Mouse (Mus musculus) midbrain, embryonic 11.5 days (tissue): ENCODE measurements around the gene Slc19a2. TPM values are rescaled to one million over a fixed set of nuclear protein-coding genes. Genes with fewer than 3 reads are reported as not detected.

Experiments
- ATAC-seq: fragments of 200-750 bp; cut with Nextera tagmentation; 2 replicates; pipeline ENCODE4 v1.8.0; 2017; ENCODE audit warnings: moderate TSS enrichment, moderate library complexity; ENCODE audit not compliant: low FRiP score
- DNase-seq: peaks from one replicate; pipeline ENCODE4 v3.0.0; 2015; ENCODE audit warnings: low spot score; ENCODE audit errors: missing footprints
- H3K27ac ChIP-seq: fragments of 300-500 bp; sonication (generic); 2 replicates; pipeline ENCODE4 v1.5.1; 2014; ENCODE audit warnings: low read depth, low read length
- H3K27me3 ChIP-seq: fragments of 300-500 bp; sonication (generic); 2 replicates; pipeline ENCODE4 v1.6.1; 2014; ENCODE audit warnings: mild to moderate bottlenecking, low read length, moderate library complexity, mixed read lengths; ENCODE audit not compliant: control insufficient read depth, insufficient read depth
- H3K36me3 ChIP-seq: fragments of 300-500 bp; sonication (generic); 2 replicates; pipeline ENCODE4 v1.6.1; 2014; ENCODE audit warnings: mild to moderate bottlenecking, low read length, moderate library complexity, mixed read lengths; ENCODE audit not compliant: control insufficient read depth, insufficient read depth
- H3K4me1 ChIP-seq: fragments of 300-500 bp; sonication (generic); 2 replicates; pipeline ENCODE4 v1.6.1; 2014; ENCODE audit warnings: low read length; ENCODE audit not compliant: control insufficient read depth, insufficient read depth
- H3K4me2 ChIP-seq: fragments of 300-500 bp; sonication (generic); 2 replicates; pipeline ENCODE4 v1.6.1; 2014; ENCODE audit warnings: mild to moderate bottlenecking, moderate library complexity
- H3K4me3 ChIP-seq: fragments of 300-500 bp; sonication (generic); 2 replicates; pipeline ENCODE4 v1.5.1; 2014; ENCODE audit warnings: low read depth, low read length
- H3K9ac ChIP-seq: fragments of 300-500 bp; sonication (generic); 2 replicates; pipeline ENCODE4 v1.6.1; 2014; ENCODE audit warnings: low read length
- H3K9me3 ChIP-seq: fragments of 300-500 bp; sonication (generic); 2 replicates; pipeline ENCODE4 v1.6.1; 2016; ENCODE audit warnings: low read length; ENCODE audit not compliant: control insufficient read depth
- WGBS: fragments of 180-500 bp; shearing (Covaris S2); extraction: QIAGEN DNeasy Blood & Tissue Kit; methylation state at CpG from one replicate; pipeline ENCODE4 v1.1.7; 2014; 5-methylcytosine and 5-hydroxymethylcytosine counted together
- polyA plus RNA-seq: library from polyadenylated mRNA; unstranded; fragments of >200 nt; fragmentation: Nextera tagmentation; extraction: Ambion mirVana; gene quantifications from 2 replicates; pipeline ENCODE4 v1.2.1, GENCODE M21; 2014

Slc19a2 gene
- 11.1 and 14.1 TPM in 2 replicates for polyA plus RNA-seq

GRCm38 (mm10) chr1:164248465-164249331 lies at the start of gene Slc19a2:
Gene Slc19a2 (plus strand): TSS chr1:164249046.
- H3K4me1 ChIP-seq = peaks cover 12% of the 10 kb centered on the region
- DNase-seq (peak; percentile 99), ATAC-seq (peak; percentile 98)
- peaks cover 2% of the 10 kb centered on the region; the same call in 1 of the 2 replicates for H3K27me3 ChIP-seq
- H3K36me3 ChIP-seq = no peaks in the 10 kb centered on the region
- H3K9ac ChIP-seq = peak within 1 kb of the TSS; percentile 69
- peak within 1 kb of the TSS; percentile 80 for H3K4me2 ChIP-seq
- WGBS = under 1% methylated on average over 78 of the region's 79 CpGs
- no peaks in the 10 kb centered on the region for H3K9me3 ChIP-seq
- peak within 1 kb of the TSS; percentile 63 for H3K4me3 ChIP-seq
- peak within 1 kb of the TSS; percentile 25 for H3K27ac ChIP-seq

GRCm38 (mm10) chr1:164199551-164199950 lies 49.3 kb upstream of the Slc19a2 start:
- Histone ChIP-seq H3K9me3 (no peaks in the 10 kb centered on the region), H3K27ac (no peak overlapping the region), H3K36me3 (no peaks in the 10 kb centered on the region), H3K27me3 (no peaks in the 10 kb centered on the region), H3K4me2 (no peak overlapping the region), H3K4me1 (no peaks in the 10 kb centered on the region), H3K9ac (no peak overlapping the region), H3K4me3 (no peak overlapping the region)
- DNase-seq (no peak), ATAC-seq (no peak)
- WGBS = 90% methylated on average over 4 of the region's 4 CpGs

GRCm38 (mm10) chr1:164208437-164208836 lies 40.4 kb upstream of the Slc19a2 start:
- ATAC-seq = no peak
- Histone ChIP-seq H3K4me2 (no peak overlapping the region), H3K27me3 (no peaks in the 10 kb centered on the region), H3K9me3 (no peaks in the 10 kb centered on the region), H3K9ac (no peak overlapping the region), H3K36me3 (no peaks in the 10 kb centered on the region), H3K4me1 (no peaks in the 10 kb centered on the region), H3K4me3 (no peak overlapping the region), H3K27ac (no peak overlapping the region)
- DNase-seq = no peak
- 84% methylated on average over 2 of the region's 2 CpGs for WGBS

GRCm38 (mm10) chr1:164210899-164211298 lies 37.9 kb upstream of the Slc19a2 start:
- no peaks in the 10 kb centered on the region for H3K9me3 ChIP-seq
- no peak overlapping the region for H3K9ac ChIP-seq
- H3K4me3 ChIP-seq = no peak overlapping the region
- no peak for DNase-seq
- no peak overlapping the region for H3K4me2 ChIP-seq
- no peaks in the 10 kb centered on the region for H3K4me1 ChIP-seq
- H3K27me3 ChIP-seq = no peaks in the 10 kb centered on the region
- H3K27ac ChIP-seq = no peak overlapping the region
- H3K36me3 ChIP-seq = no peaks in the 10 kb centered on the region
- ATAC-seq = no peak
- WGBS = 89% methylated on average over 4 of the region's 4 CpGs

- H3K4me2 ChIP-seq = no peak overlapping the region
- WGBS = 86% methylated on average over 8 of the region's 8 CpGs
These were observed 36.2 kb upstream of the Slc19a2 start for GRCm38 (mm10) chr1:164212686-164213085.

GRCm38 (mm10) chr1:164214190-164214589 lies 34.7 kb upstream of the Slc19a2 start:
- ATAC-seq = no peak
- Histone ChIP-seq H3K4me2 (no peak overlapping the region), H3K9me3 (no peaks in the 10 kb centered on the region), H3K36me3 (no peaks in the 10 kb centered on the region), H3K27ac (no peak overlapping the region), H3K4me3 (no peak overlapping the region), H3K9ac (no peak overlapping the region), H3K27me3 (no peaks in the 10 kb centered on the region), H3K4me1 (no peaks in the 10 kb centered on the region)
- 65% methylated on average over 8 of the region's 8 CpGs for WGBS
- DNase-seq = no peak

More at GRCm38 (mm10) chr1:164212686-164213085, 36.2 kb upstream of the Slc19a2 start:
- Histone ChIP-seq H3K4me3 (no peak overlapping the region), H3K27me3 (no peaks in the 10 kb centered on the region), H3K9me3 (no peaks in the 10 kb centered on the region), H3K9ac (no peak overlapping the region), H3K36me3 (no peaks in the 10 kb centered on the region), H3K27ac (no peak overlapping the region), H3K4me1 (no peaks in the 10 kb centered on the region)
- no peak for ATAC-seq
- DNase-seq = no peak

- Histone ChIP-seq H3K36me3 (no peaks in the 10 kb centered on the region), H3K27ac (no peak overlapping the region), H3K4me3 (no peak overlapping the region), H3K4me2 (no peak overlapping the region), H3K9ac (no peak overlapping the region), H3K27me3 (no peaks in the 10 kb centered on the region), H3K9me3 (no peaks in the 10 kb centered on the region), H3K4me1 (no peaks in the 10 kb centered on the region)
- no peak for ATAC-seq
- no peak for DNase-seq
- WGBS = 90% methylated on average over 3 of the region's 3 CpGs
These were observed 33.7 kb upstream of the Slc19a2 start for GRCm38 (mm10) chr1:164215097-164215496.

- H3K9ac ChIP-seq = no peak overlapping the region
- H3K4me3 ChIP-seq = no peak overlapping the region
- H3K4me2 ChIP-seq = no peak overlapping the region
- no peak overlapping the region for H3K27ac ChIP-seq
- H3K27me3 ChIP-seq = no peaks in the 10 kb centered on the region
- H3K36me3 ChIP-seq = no peaks in the 10 kb centered on the region
- H3K9me3 ChIP-seq = no peaks in the 10 kb centered on the region
- DNase-seq = no peak
- 80% methylated on average over 6 of the region's 6 CpGs for WGBS
- H3K4me1 ChIP-seq = no peaks in the 10 kb centered on the region
- ATAC-seq = no peak
These were observed 33.3 kb upstream of the Slc19a2 start for GRCm38 (mm10) chr1:164215540-164215939.
